ENCODE assay signal across 27 mouse cellular contexts in genomic region chr2:107022713-107023112, GRCm38 (mm10). TPM values are rescaled to one million over a fixed set of nuclear protein-coding genes. Genes with fewer than 3 reads are reported as not detected.
DNase-seq lines count a peak whose midpoint lies in the region; ATAC-seq lines count a peak whose summit lies in the region.
"Had no signal": no experiment of that assay in that cellular context is flagged by ENCODE, and none has a peak within 500 bp of the region (broad histone marks: within the 10 kb centered on the region; RNA-seq: fewer than 3 reads in every experiment).

No protein-coding gene starts in this region.

- peak; percentile 52; the same call in 1 of the 2 replicates for ATAC-seq in embryonic facial prominence, embryonic 11.5 days (replicated peaks; ENCODE audit: insufficient number of reproducible peaks, low FRiP score, low TSS enrichment, low read depth)
- 0 out of 2 replicates have a peak, but pooled peaks have one; percentile 19 for ATAC-seq in hindbrain, embryonic 12.5 days (ENCODE audit: low FRiP score)
- no peak for ATAC-seq in hindbrain, embryonic 11.5 days (ENCODE audit: low FRiP score)
- ATAC-seq in midbrain, embryonic 13.5 days = peak; percentile 53; the same call in 1 of the 2 replicates
- ATAC-seq in midbrain, embryonic 16.5 days = no peak
- ATAC-seq: activated CD4-positive, CD25-positive, alpha-beta regulatory T cell, adult 4 months; CD4-positive, CD25-positive, alpha-beta regulatory T cell, adult 4 months; forebrain, embryonic 13.5 days; forebrain, embryonic 15.5 days; forebrain, postnatal 0 days; Patski had no signal

- H3K4me3 ChIP-seq in embryonic facial prominence, embryonic 11.5 days (ENCODE audit: low read depth, low read length) = no peak overlapping the region
- no peak overlapping the region for H3K4me3 ChIP-seq in embryonic facial prominence, embryonic 10.5 days
- no peak overlapping the region for H3K4me3 ChIP-seq in hindbrain, embryonic 12.5 days
- H3K4me3 ChIP-seq in hindbrain, embryonic 11.5 days (ENCODE audit: low read depth, low read length) = no peak overlapping the region
- H3K4me3 ChIP-seq in midbrain, embryonic 13.5 days (replicated peaks) = no peak overlapping the region
- H3K4me3 ChIP-seq in midbrain, embryonic 16.5 days (ENCODE audit: low read depth, low read length) = no peak overlapping the region
- H3K4me3 ChIP-seq: forebrain, embryonic 13.5 days; forebrain, embryonic 15.5 days had no signal

- no peak for DNase-seq in embryonic facial prominence, embryonic 11.5 days (ENCODE audit: low spot score)
- no peak for DNase-seq in embryonic facial prominence, embryonic 10.5 days (ENCODE audit: low spot score)
- no peak for DNase-seq in hindbrain, embryonic 11.5 days (ENCODE audit: low spot score)
- no peak for DNase-seq in urinary bladder, postnatal 36 days (ENCODE audit: low spot score in 2 of 2)
- DNase-seq: adrenal gland, adult 8-10 months; adrenal gland, postnatal 14 days; adrenal gland, postnatal 36 days; B cell, adult 2 months; cerebellum, adult 11-12 months; cerebellum, adult 2 months; cerebellum, adult 9-10 months; cerebellum, postnatal 10 days; cerebellum, postnatal 36 days; embryo, embryonic 11 days; forebrain, postnatal 0 days had no signal

- no peak overlapping the region for H3K4me2 ChIP-seq in embryonic facial prominence, embryonic 11.5 days (ENCODE audit: low read depth, low read length)
- no peak overlapping the region for H3K4me2 ChIP-seq in hindbrain, embryonic 12.5 days (replicated peaks)
- no peak overlapping the region for H3K4me2 ChIP-seq in hindbrain, embryonic 11.5 days (replicated peaks; ENCODE audit: low read depth, low read length)
- H3K4me2 ChIP-seq in midbrain, embryonic 13.5 days (replicated peaks) = no peak overlapping the region
- H3K4me2 ChIP-seq in midbrain, embryonic 16.5 days (ENCODE audit: low read length) = no peak overlapping the region
- H3K4me2 ChIP-seq: forebrain, embryonic 13.5 days; forebrain, embryonic 15.5 days had no signal

- H3K36me3 ChIP-seq in embryonic facial prominence, embryonic 11.5 days (replicated peaks; ENCODE audit: control insufficient read depth, insufficient read depth, low read depth, low read length) = no peaks in the 10 kb centered on the region
- no peaks in the 10 kb centered on the region for H3K36me3 ChIP-seq in embryonic facial prominence, embryonic 10.5 days (replicated peaks)
- H3K36me3 ChIP-seq in hindbrain, embryonic 12.5 days = no peaks in the 10 kb centered on the region
- H3K36me3 ChIP-seq in hindbrain, embryonic 11.5 days (ENCODE audit: control insufficient read depth, insufficient read depth, low read length) = no peaks in the 10 kb centered on the region
- no peaks in the 10 kb centered on the region for H3K36me3 ChIP-seq in midbrain, embryonic 13.5 days
- H3K36me3 ChIP-seq in midbrain, embryonic 16.5 days (ENCODE audit: control insufficient read depth, insufficient read depth, low read length) = no peaks in the 10 kb centered on the region
- H3K36me3 ChIP-seq: forebrain, embryonic 15.5 days; G1E had no signal

- WGBS in embryonic facial prominence, embryonic 11.5 days = 89% methylated on average over 5 of the region's 5 CpGs
- 95% methylated on average over 5 of the region's 5 CpGs for WGBS in embryonic facial prominence, embryonic 10.5 days
- 94% methylated on average over 5 of the region's 5 CpGs for WGBS in hindbrain, embryonic 12.5 days
- WGBS in hindbrain, embryonic 11.5 days = 89% methylated on average over 5 of the region's 5 CpGs
- WGBS in midbrain, embryonic 13.5 days = 92% methylated on average over 5 of the region's 5 CpGs
- WGBS in midbrain, embryonic 16.5 days = 97% methylated on average over 5 of the region's 5 CpGs

- H3K4me1 ChIP-seq in embryonic facial prominence, embryonic 11.5 days (ENCODE audit: control insufficient read depth, insufficient read depth, low read length) = no peaks in the 10 kb centered on the region
- H3K4me1 ChIP-seq in embryonic facial prominence, embryonic 10.5 days = no peaks in the 10 kb centered on the region
- H3K4me1 ChIP-seq in hindbrain, embryonic 12.5 days = no peaks in the 10 kb centered on the region
- no peaks in the 10 kb centered on the region for H3K4me1 ChIP-seq in hindbrain, embryonic 11.5 days (replicated peaks; ENCODE audit: control insufficient read depth, insufficient read depth, low read length)
- no peaks in the 10 kb centered on the region for H3K4me1 ChIP-seq in midbrain, embryonic 13.5 days (replicated peaks)
- no peaks in the 10 kb centered on the region for H3K4me1 ChIP-seq in midbrain, embryonic 16.5 days (ENCODE audit: control insufficient read depth, insufficient read depth, low read length)
- H3K4me1 ChIP-seq: forebrain, embryonic 13.5 days; forebrain, embryonic 15.5 days had no signal

- no peak overlapping the region for H3K27ac ChIP-seq in embryonic facial prominence, embryonic 11.5 days (replicated peaks; ENCODE audit: low read depth, low read length)
- no peak overlapping the region for H3K27ac ChIP-seq in embryonic facial prominence, embryonic 10.5 days (replicated peaks)
- H3K27ac ChIP-seq in hindbrain, embryonic 12.5 days = no peak overlapping the region
- no peak overlapping the region for H3K27ac ChIP-seq in hindbrain, embryonic 11.5 days (ENCODE audit: low read depth, low read length)
- H3K27ac ChIP-seq in midbrain, embryonic 13.5 days = no peak overlapping the region
- no peak overlapping the region for H3K27ac ChIP-seq in midbrain, embryonic 16.5 days (ENCODE audit: low read length)
- H3K27ac ChIP-seq: forebrain, embryonic 13.5 days; forebrain, embryonic 15.5 days had no signal

- no peaks in the 10 kb centered on the region for H3K9me3 ChIP-seq in embryonic facial prominence, embryonic 11.5 days (replicated peaks; ENCODE audit: control insufficient read depth, low read length)
- H3K9me3 ChIP-seq in embryonic facial prominence, embryonic 10.5 days = no peaks in the 10 kb centered on the region
- H3K9me3 ChIP-seq in hindbrain, embryonic 12.5 days (replicated peaks) = no peaks in the 10 kb centered on the region
- no peaks in the 10 kb centered on the region for H3K9me3 ChIP-seq in hindbrain, embryonic 11.5 days (ENCODE audit: control insufficient read depth, low read length)
- no peaks in the 10 kb centered on the region for H3K9me3 ChIP-seq in midbrain, embryonic 13.5 days
- no peaks in the 10 kb centered on the region for H3K9me3 ChIP-seq in midbrain, embryonic 16.5 days (replicated peaks; ENCODE audit: control insufficient read depth, low read length, poor library complexity, severe bottlenecking)
- H3K9me3 ChIP-seq: forebrain, embryonic 13.5 days; forebrain, embryonic 15.5 days; G1E had no signal

- no peaks in the 10 kb centered on the region for H3K27me3 ChIP-seq in embryonic facial prominence, embryonic 11.5 days (ENCODE audit: control insufficient read depth, insufficient read depth, low read length)
- no peaks in the 10 kb centered on the region for H3K27me3 ChIP-seq in embryonic facial prominence, embryonic 10.5 days (replicated peaks; ENCODE audit: low read depth, poor library complexity, severe bottlenecking)
- no peaks in the 10 kb centered on the region for H3K27me3 ChIP-seq in hindbrain, embryonic 12.5 days
- no peaks in the 10 kb centered on the region for H3K27me3 ChIP-seq in hindbrain, embryonic 11.5 days (ENCODE audit: control insufficient read depth, insufficient read depth, low read length)
- H3K27me3 ChIP-seq in midbrain, embryonic 13.5 days = no peaks in the 10 kb centered on the region
- H3K27me3 ChIP-seq in midbrain, embryonic 16.5 days (ENCODE audit: control insufficient read depth, insufficient read depth, low read depth, low read length) = no peaks in the 10 kb centered on the region
- H3K27me3 ChIP-seq: CH12.LX; forebrain, embryonic 13.5 days; forebrain, embryonic 15.5 days had no signal

- no peak overlapping the region for H3K9ac ChIP-seq in embryonic facial prominence, embryonic 11.5 days (replicated peaks; ENCODE audit: low read length)
- no peak overlapping the region for H3K9ac ChIP-seq in hindbrain, embryonic 12.5 days
- H3K9ac ChIP-seq in hindbrain, embryonic 11.5 days (ENCODE audit: low read depth, low read length) = no peak overlapping the region
- H3K9ac ChIP-seq in midbrain, embryonic 13.5 days (replicated peaks) = no peak overlapping the region
- H3K9ac ChIP-seq in midbrain, embryonic 16.5 days (ENCODE audit: low read depth, low read length) = no peak overlapping the region
- H3K9ac ChIP-seq: forebrain, embryonic 13.5 days; forebrain, embryonic 15.5 days; forebrain, postnatal 0 days had no signal

RNA-seq across cellular contexts. Expression of gene Fshb, which starts 36.7 kb away (rescaled TPM):
- polyA plus RNA-seq in embryonic facial prominence, embryonic 11.5 days (2014; fragmentation: Nextera tagmentation; extraction: Ambion mirVana) = not detected in 2 replicates
- not detected in 2 replicates for polyA plus RNA-seq in embryonic facial prominence, embryonic 10.5 days (2016; fragmentation: Nextera tagmentation; extraction: Ambion mirVana)
- 0.30 TPM in 1 of 2 replicates, not detected in the other for polyA plus RNA-seq in hindbrain, embryonic 12.5 days (2016; fragmentation: Nextera tagmentation; extraction: Ambion mirVana)
- not detected in 2 replicates for polyA plus RNA-seq in hindbrain, embryonic 11.5 days (2014; fragmentation: Nextera tagmentation; extraction: Ambion mirVana)
- not detected in 2 replicates for polyA plus RNA-seq in midbrain, embryonic 13.5 days (2015; fragmentation: Nextera tagmentation; extraction: Ambion mirVana)
- not detected in 2 replicates for polyA plus RNA-seq in midbrain, embryonic 16.5 days (2015; fragmentation: Nextera tagmentation; extraction: Ambion mirVana)
- polyA plus RNA-seq: activated CD4-positive, CD25-positive, alpha-beta regulatory T cell, adult 4 months; CD4-positive, CD25-positive, alpha-beta regulatory T cell, adult 4 months; cerebellum, adult 2 months; embryonic facial prominence, embryonic 14.5 days; forebrain, embryonic 11.5 days; forebrain, embryonic 13.5 days; forebrain, embryonic 15.5 days; forebrain, postnatal 0 days; G1E; Patski had no signal

RNA-seq across cellular contexts. Expression of gene Arl14ep, which starts 48.5 kb away (rescaled TPM):
- polyA plus RNA-seq in embryonic facial prominence, embryonic 11.5 days (2014; fragmentation: Nextera tagmentation; extraction: Ambion mirVana) = 64.8 and 71.3 TPM in 2 replicates
- 53.7 and 57.8 TPM in 2 replicates for polyA plus RNA-seq in embryonic facial prominence, embryonic 10.5 days (2016; fragmentation: Nextera tagmentation; extraction: Ambion mirVana)
- 53.6 and 60.5 TPM in 2 replicates for polyA plus RNA-seq in hindbrain, embryonic 12.5 days (2016; fragmentation: Nextera tagmentation; extraction: Ambion mirVana)
- polyA plus RNA-seq in hindbrain, embryonic 11.5 days (2014; fragmentation: Nextera tagmentation; extraction: Ambion mirVana) = 56.9 and 57.9 TPM in 2 replicates
- 42.6 and 43.9 TPM in 2 replicates for polyA plus RNA-seq in midbrain, embryonic 13.5 days (2015; fragmentation: Nextera tagmentation; extraction: Ambion mirVana)
- 35.4 and 37.0 TPM in 2 replicates for polyA plus RNA-seq in midbrain, embryonic 16.5 days (2015; fragmentation: Nextera tagmentation; extraction: Ambion mirVana)

Comparison
In these comparisons a context has a peak if more than half of its experiments do, and no peak if none do; other contexts are left out.
1. ATAC-seq: peak in embryonic facial prominence, embryonic 11.5 days (single experiment), hindbrain, embryonic 12.5 days (single experiment) and midbrain, embryonic 13.5 days (single experiment); none in hindbrain, embryonic 11.5 days (single experiment) and midbrain, embryonic 16.5 days (single experiment).